Mouse (Mus musculus) liver, postnatal 0 days (tissue): Measurements from ENCODE around the gene Irgm1.

ENCODE experiments used
- CTCF ChIP-seq: sonication (generic); IDR thresholded peaks from 2 replicates; pipeline ENCODE4 v1.5.1; 2016; ENCODE audit warnings: antibody characterized with exemption, low read depth
- EP300 ChIP-seq: IDR thresholded peaks from 2 replicates; pipeline ENCODE4 v1.6.1; 2016; ENCODE audit warnings: antibody characterized with exemption, low read depth, mild to moderate bottlenecking

DNA sequence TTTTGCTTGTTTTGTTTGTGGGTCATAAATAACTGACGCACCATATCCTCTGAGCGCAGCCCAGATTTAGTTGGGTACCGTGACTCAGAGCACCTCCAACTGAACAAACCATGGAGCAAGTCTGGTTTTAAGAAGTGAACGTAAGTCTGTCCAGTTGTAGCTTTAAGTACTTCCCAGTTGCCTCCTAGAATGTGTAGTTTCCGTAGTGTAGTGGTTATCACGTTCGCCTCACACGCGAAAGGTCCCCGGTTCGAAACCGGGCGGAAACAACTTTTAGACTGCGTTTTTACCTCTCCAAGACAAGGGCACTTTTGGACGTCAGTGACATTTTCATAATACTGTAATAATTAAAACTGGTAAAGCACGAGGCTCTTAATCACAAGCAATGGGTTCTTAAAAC is 53.1 kb downstream of the Irgm1 start:
- no peak for TF ChIP-seq CTCF
- peak; percentile 67 for TF ChIP-seq EP300
